Mouse (Mus musculus) brain, adult 2 months (tissue): ENCODE measurements around the gene Olfr531.

Source experiments
- DNase-seq: peaks from one replicate; pipeline ENCODE4 v3.0.0; 2011; ENCODE audit warnings: low read depth, low spot score

Olfr531 gene

GRCm38 (mm10) chr7:140402818-140403217 is at the start of gene Olfr531:
Olfr531 (minus strand) TSS chr7:140402918.
- DNase-seq = no peak

GRCm38 (mm10) chr7:140443141-140443540 is 40.4 kb upstream of the Olfr531 start:
- DNase-seq = no peak

GRCm38 (mm10) chr7:140421539-140421938 is 18.8 kb upstream of the Olfr531 start, which contains the start of gene Olfr532:
Olfr532 (minus strand) TSS chr7:140421639.
- no peak for DNase-seq

GRCm38 (mm10) chr7:140376911-140377310 is 25.8 kb downstream of the Olfr531 start:
- no peak for DNase-seq

GRCm38 (mm10) chr7:140376231-140376630 is 26.5 kb downstream of the Olfr531 start, which contains the start of gene Olfr530:
Olfr530 (minus strand) TSS chr7:140376331.
- DNase-seq = no peak

- no peak for DNase-seq
These were observed 28.4 kb downstream of the Olfr531 start for GRCm38 (mm10) chr7:140374300-140374699.

GRCm38 (mm10) chr7:140361571-140361970 is 41.1 kb downstream of the Olfr531 start, which contains the start of gene Olfr60:
Olfr60 (minus strand) TSS chr7:140361671.
- no peak for DNase-seq
